Mouse (Mus musculus) frontal cortex, adult (tissue): ENCODE data around the gene Htra1.

Source experiments
- ATAC-seq: cut with Nextera tagmentation; 2 replicates; pipeline ENCODE4 v1.9.2; 2017; ENCODE audit warnings: mild to moderate bottlenecking, moderate library complexity, mixed read lengths; ENCODE audit not compliant: low TSS enrichment

The Htra1 gene

DNA sequence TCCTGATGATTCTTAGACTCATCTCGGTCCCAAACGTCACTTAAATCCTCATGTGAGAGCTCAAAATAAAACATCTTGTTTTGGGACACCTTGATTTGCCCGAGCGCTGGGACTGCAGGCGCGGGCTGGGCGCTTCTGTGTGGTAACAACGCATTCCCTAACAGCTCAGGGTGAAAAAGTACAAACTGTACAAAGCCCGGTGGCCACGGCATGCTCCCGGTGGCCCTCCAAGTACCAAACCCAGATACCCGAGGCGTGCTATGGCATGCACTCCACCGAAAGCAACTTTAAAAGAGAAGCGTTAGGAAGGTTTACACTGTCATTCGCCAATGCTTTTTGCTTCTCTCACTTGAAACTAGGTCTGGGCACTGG, 504 bp upstream of the Htra1 start:
- no peak for ATAC-seq

- peak; percentile 35; the same call in 1 of the 2 replicates for ATAC-seq
Observed at GRCm38 (mm10) chr7:130936472-130936951, 601 bp downstream of the Htra1 start.

DNA sequence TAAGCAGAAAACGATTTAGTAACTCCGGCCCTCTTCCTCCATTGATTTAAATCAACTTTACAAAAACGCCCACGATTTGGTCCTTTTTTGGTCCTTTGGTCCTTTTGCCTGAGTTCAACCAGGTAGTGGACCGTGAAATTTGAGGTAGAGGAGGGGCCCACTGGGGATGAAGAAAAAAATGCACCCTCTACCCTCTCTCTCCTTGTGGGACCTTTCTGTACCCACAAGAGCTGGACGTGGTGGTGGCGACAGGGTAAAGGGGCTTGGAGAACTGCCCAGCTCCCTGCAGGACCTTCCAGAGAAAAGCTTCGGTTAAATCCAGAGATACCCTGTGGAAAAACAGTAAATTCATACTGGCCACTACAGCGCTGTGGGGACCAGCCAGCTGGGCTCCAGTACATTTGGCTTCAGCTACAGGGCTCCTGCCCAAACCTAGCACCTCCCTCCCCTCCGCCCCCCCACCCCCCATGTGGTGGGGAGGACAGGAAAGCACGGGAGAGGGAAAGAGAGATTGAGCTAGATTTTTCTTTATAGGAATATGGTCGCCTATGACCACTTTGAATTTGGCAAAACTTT, 1.4 kb downstream of the Htra1 start:
- no peak for ATAC-seq

DNA sequence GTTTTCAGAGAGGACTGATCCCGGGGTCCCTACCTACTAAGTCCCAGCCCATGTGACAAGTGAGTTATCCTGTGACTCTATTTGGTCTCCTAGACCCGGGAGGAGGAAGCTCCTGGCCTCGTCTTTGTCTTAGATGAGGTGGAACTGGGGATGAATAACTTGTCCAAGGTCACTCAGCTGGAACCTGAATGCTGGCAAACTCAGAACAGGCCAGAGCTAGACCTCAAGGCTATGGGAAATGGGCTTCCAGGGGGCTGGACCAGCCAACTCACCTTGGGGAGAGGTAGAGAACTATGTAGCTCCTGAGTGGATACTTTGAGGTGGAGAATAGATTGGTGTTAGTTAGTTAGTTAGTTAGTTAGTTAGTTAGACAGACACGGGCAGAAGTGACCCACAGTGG, 2.1 kb downstream of the Htra1 start:
- ATAC-seq: no peak

DNA sequence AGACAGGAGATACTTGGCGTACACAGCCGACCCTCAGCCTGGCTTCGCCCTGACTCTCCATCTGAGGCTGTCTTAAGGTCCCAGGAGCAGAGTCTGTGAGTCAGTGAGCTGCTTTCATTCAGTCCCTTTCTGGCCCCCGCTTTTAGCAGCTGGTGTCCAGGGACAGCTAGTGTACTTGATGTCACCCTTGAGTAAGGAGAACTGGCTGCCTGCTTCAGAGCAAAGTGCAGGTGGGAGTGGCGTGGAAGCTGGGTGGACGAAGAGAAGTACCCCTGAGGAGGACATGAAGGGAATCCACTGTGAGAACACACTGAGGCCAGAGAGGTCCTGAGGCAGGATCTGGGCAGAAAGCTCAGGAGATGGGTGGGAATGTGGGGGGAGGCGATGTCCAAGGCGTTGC, 3.0 kb downstream of the Htra1 start:
- no peak for ATAC-seq

DNA sequence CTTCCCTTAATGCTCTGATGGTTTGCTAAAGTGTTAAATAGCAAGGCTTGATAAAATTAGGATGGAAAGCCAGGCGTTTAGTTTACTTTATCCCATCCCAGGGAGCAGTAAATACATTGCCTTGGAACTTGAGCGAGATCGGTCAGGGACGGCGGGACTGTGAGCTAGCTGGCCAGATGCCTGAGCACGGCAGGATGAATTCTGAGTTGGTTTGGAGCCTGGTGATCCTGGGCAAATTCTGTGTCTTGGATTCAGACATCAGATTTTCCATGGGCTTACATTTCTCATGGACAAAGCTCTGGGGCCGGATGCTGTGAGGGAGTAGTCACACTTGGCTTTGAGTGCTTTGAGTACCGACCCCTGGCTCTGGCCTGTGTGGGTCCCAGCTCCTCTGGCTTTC, 4.8 kb downstream of the Htra1 start:
- ATAC-seq: no peak

GRCm38 (mm10) chr7:130943280-130943895, 7.5 kb downstream of the Htra1 start:
- no peak for ATAC-seq

DNA sequence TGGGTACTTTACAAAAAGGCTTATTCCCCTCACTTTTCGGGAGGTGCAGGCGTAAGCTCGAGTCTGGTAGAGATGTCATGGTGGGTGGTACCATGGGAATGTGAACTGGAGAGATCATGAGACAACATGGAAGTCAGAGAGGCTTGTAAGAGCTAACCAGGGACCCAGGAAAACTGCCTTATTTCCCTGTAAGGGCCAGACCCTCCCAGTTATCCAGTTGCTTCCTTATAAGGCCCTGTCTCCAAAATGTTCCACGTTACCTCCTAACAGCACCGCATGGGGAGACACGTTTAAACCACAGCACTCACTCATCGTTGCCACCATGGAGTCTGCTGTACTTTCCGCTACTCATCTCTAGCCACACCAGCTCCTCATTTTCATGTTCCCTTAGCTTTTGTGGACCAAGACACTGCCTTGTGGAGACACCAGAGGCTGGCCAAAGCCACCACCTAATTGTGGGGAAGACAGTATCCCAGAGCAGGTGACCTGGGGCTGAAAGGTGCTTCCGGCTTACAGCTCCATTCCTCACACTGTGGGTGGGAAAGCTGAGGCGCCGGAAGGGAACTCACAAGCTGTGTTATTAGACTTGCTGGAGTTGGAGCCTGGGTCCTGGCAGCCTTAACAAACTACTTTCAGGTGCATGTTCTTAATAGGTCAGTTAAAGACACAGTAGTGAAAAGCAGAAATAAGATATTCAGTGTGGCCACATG, 9.0 kb downstream of the Htra1 start:
- ATAC-seq: no peak

- ATAC-seq: no peak
Observed at GRCm38 (mm10) chr7:130945730-130946129, 9.8 kb downstream of the Htra1 start.

- no peak for ATAC-seq
Observed at GRCm38 (mm10) chr7:130946303-130946702, 10.4 kb downstream of the Htra1 start.

- ATAC-seq: 0 out of 2 replicates have a peak, but pooled peaks have one; percentile 11
Observed at GRCm38 (mm10) chr7:130948563-130949208, 12.8 kb downstream of the Htra1 start.

DNA sequence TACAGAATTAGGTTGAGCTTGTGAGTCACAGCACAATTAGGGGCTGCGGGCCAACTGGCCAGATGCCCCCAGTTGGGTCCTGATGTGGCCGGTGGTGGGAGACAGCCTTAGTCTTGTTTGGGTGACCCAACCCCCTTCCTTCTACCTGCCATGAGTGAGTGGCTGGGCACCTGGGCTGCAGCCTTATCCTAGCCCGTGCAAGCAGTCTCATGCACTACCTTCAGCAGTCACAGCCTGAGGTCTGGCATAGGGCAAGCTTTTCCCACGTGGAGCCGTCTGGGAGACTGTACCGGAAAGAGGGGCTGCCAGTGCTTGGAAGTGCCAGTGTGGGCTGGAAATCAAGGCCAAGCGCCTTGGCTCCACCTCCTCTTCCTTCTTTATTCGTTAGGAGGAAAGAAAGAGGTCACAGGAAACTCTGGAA, 13.4 kb downstream of the Htra1 start:
- ATAC-seq: peak; percentile 46; the same call in 1 of the 2 replicates

- no peak for ATAC-seq
Observed at GRCm38 (mm10) chr7:130950482-130950881, 14.6 kb downstream of the Htra1 start.

GRCm38 (mm10) chr7:130951004-130951403, 15.1 kb downstream of the Htra1 start:
- ATAC-seq: no peak

GRCm38 (mm10) chr7:130953376-130953775, 17.5 kb downstream of the Htra1 start:
- peak; percentile 28; the same call in 1 of the 2 replicates for ATAC-seq

DNA sequence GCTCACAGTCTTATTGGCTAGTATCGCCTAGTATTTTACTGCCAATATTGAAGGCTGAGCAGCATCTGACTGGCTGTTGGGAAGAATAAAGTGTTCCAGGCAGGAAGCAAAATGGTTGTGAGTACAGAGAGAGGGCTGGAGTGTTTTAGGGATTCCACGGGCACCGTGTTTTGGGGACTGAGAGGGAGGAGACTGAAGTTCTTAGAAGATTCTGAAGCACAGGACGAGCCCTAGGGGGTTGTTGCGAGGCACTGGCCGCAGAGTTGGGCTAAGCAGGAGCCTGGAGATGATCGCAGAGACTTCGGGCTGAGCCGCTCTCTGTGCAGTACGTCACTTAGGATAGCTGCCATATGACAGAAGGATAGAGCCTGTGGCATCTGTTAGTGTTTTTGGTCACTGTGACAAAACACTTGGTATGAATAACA, 18.3 kb downstream of the Htra1 start:
- no peak for ATAC-seq

GRCm38 (mm10) chr7:130958551-130958950, 22.6 kb downstream of the Htra1 start:
- no peak for ATAC-seq

DNA sequence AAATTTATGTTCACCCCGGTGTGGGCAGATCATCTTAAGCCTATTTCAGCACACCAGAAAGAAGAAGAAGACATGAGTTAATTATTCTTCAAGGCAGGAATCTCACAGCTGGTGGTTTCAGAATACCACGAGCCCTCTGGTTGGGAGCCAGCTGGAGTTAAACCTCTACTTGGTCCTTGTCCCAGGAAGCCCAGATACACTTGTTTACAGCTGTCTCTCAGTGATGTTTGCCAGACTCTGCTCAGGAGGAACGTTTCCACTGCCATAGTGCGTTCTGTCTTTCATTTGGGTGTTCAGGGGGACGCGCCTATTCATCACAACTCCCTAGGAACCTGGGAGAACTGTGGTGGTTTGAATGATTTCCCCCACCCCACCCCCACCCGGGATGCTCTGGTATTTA, 24.0 kb downstream of the Htra1 start:
- peak; percentile 60 for ATAC-seq

- ATAC-seq: no peak
Observed at GRCm38 (mm10) chr7:130961429-130961828, 25.5 kb downstream of the Htra1 start.

- ATAC-seq: no peak
Observed at GRCm38 (mm10) chr7:130964686-130965085, 28.8 kb downstream of the Htra1 start.

- no peak for ATAC-seq
Observed at GRCm38 (mm10) chr7:130965396-130965795, 29.5 kb downstream of the Htra1 start.

- ATAC-seq: peak; percentile 86
Observed at GRCm38 (mm10) chr7:130965909-130966365, 30.0 kb downstream of the Htra1 start.
